Mouse (Mus musculus): ENCODE measurements around the gene Ttc9c. TPM values are rescaled to one million over a fixed set of nuclear protein-coding genes. Genes with fewer than 3 reads are reported as not detected.
A peak's percentile ranks its signal among the peaks of the same experiment; 100 is the strongest.

Gene Ttc9c
- polyA plus RNA-seq, 1 experiment from 2014 or later = 46.8 TPM

DNA sequence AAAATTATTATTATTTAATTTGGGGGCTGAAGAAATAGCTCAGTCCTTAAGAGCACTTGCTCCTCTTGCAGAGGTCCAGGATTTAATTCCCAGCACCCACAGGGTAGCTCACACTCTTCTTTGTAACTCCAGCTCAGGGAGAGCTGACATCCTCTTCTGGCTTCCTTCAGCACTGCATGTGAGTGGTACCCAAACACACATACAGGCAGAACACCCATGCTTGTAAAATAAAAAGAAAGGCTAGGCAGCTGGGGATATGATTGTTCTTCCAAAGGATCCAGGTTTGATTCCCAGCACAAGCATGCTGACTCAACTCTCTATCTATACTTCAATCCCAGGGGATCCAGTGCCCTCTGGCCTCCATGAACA lies 20.2 kb downstream of the Ttc9c start:
- no peak for ATAC-seq (replicated peaks; ENCODE audit: low FRiP score)

DNA sequence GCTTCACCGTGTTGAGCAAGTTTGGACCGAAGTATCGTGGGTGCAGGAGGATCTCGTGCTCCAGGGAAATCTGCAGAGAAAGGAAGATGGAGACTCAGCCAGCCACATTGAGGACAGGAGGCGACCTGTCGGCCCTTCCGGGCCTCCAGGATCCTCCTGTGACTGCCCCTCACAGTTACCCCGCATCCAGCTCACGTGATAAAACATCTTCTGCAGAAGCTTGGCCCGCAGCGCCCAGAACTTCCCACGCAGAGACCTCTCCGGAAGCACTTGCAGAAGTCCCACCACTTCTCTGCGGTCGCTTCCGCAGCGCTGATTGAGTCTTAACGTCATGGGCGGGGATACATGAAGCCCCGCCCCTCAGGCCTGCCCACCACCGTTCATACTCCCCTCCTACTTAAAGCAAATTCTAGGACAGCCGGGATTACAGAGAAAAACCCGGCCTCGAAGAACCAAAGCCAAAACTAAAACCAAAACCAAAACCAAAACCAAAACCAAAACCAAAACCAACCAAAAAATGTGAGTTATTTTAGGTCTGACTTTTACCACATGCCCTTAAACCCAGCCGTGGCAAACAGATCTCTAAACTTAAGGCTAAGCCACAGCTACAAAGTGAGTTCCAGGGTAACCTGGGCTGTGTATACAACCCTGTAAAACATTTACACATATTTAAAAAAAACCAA lies 20.7 kb downstream of the Ttc9c start, which contains the start of gene Polr2g:
Gene Polr2g, minus strand, starts transcription at position 314 of the 683 bp plus-strand sequence.
- peak; percentile 84 for DNase-seq (ENCODE audit: low spot score)
- Histone ChIP-seq H3K4me2 (peak within 1 kb of the TSS; percentile 75), H3K9me3 (ENCODE audit: control insufficient read depth, low read length) (no peaks in the 10 kb centered on the region), H3K4me1 (replicated peaks; ENCODE audit: control insufficient read depth, insufficient read depth, low read length) (peaks cover 10% of the 10 kb centered on the region), H3K36me3 (ENCODE audit: control insufficient read depth, insufficient read depth, low read length) (peaks cover 18% of the 10 kb centered on the region), H3K27me3 (replicated peaks; ENCODE audit: control insufficient read depth, insufficient read depth, low read length) (no peaks in the 10 kb centered on the region), H3K4me3 (ENCODE audit: low read depth, low read length) (peak within 1 kb of the TSS; percentile 80), H3K27ac (ENCODE audit: low read depth, low read length) (peak within 1 kb of the TSS; percentile 66), H3K9ac (ENCODE audit: low read depth, low read length) (peak within 1 kb of the TSS; percentile 80)
- peak; percentile 71 for ATAC-seq (replicated peaks; ENCODE audit: low FRiP score)
- WGBS = 1% methylated on average over 25 of the region's 25 CpGs

More for the DNA sequence above, 20.2 kb downstream of the Ttc9c start:
- Histone ChIP-seq H3K4me2 (peak overlapping the region; percentile 75), H3K4me3 (ENCODE audit: low read depth, low read length) (peak overlapping the region; percentile 80; the same call in 1 of the 2 replicates), H3K9ac (ENCODE audit: low read depth, low read length) (no peak overlapping the region), H3K27me3 (replicated peaks; ENCODE audit: control insufficient read depth, insufficient read depth, low read length) (no peaks in the 10 kb centered on the region), H3K36me3 (ENCODE audit: control insufficient read depth, insufficient read depth, low read length) (peaks cover 14% of the 10 kb centered on the region), H3K27ac (ENCODE audit: low read depth, low read length) (no peak overlapping the region), H3K4me1 (replicated peaks; ENCODE audit: control insufficient read depth, insufficient read depth, low read length) (peaks cover 14% of the 10 kb centered on the region), H3K9me3 (ENCODE audit: control insufficient read depth, low read length) (no peaks in the 10 kb centered on the region)
- DNase-seq (ENCODE audit: low spot score) = no peak

DNA sequence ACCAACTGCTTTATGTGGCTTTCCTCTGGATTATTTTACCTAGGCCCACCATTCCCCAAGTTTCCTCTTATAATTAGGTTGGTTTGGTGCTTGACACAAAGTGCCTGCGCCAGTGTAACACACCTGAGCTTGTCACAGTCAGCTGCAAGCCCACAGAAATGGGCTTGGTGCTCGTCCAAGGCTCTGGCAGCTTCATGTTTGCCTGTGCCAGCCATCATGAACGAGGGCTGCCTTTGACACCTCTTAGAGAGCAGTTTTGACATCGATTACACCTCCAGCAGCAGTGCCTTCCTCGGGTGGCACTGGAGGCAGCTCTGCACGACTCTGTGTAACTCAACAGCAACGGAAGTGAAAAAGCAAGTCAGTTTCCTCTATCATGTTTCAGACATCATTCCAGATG lies 29.0 kb downstream of the Ttc9c start:
- no peak overlapping the region for H3K4me2 ChIP-seq

DNA sequence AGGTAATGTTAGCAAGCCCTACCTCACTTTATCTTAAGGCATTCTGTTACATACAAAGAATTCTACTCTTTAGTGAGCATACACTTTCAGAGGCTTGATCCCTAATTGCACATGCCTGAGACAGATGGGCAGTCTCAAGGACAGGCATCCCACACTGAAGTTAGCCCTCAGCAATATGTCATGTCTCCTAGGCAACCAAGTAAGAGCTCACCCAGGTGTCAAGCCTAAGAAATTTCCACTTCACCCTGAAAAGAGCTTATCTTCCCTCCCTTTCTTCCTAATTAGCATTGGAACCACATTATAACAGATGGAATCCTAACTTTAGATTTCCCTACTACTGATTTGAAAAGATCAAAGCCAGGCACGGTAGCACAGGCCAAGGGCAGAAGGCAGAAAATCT lies 30.0 kb downstream of the Ttc9c start:
- Histone ChIP-seq H3K4me1 (replicated peaks; ENCODE audit: control insufficient read depth, insufficient read depth, low read length) (peaks cover 3% of the 10 kb centered on the region; the same call in 1 of the 2 replicates), H3K9ac (ENCODE audit: low read depth, low read length) (no peak overlapping the region), H3K27me3 (replicated peaks; ENCODE audit: control insufficient read depth, insufficient read depth, low read length) (no peaks in the 10 kb centered on the region), H3K9me3 (ENCODE audit: control insufficient read depth, low read length) (no peaks in the 10 kb centered on the region; the same call in 1 of the 2 replicates), H3K36me3 (ENCODE audit: control insufficient read depth, insufficient read depth, low read length) (peaks cover 19% of the 10 kb centered on the region), H3K27ac (ENCODE audit: low read depth, low read length) (no peak overlapping the region), H3K4me2 (no peak overlapping the region), H3K4me3 (ENCODE audit: low read depth, low read length) (no peak overlapping the region)
- ATAC-seq (replicated peaks; ENCODE audit: low FRiP score) = no peak
- DNase-seq (ENCODE audit: low spot score) = no peak
- WGBS = 64% methylated on average over 1 of the region's 1 CpGs

More for the DNA sequence above, 29.0 kb downstream of the Ttc9c start:
- Histone ChIP-seq H3K27ac (ENCODE audit: low read depth, low read length) (no peak overlapping the region), H3K9me3 (ENCODE audit: control insufficient read depth, low read length) (no peaks in the 10 kb centered on the region; the same call in 1 of the 2 replicates), H3K27me3 (replicated peaks; ENCODE audit: control insufficient read depth, insufficient read depth, low read length) (no peaks in the 10 kb centered on the region), H3K4me3 (ENCODE audit: low read depth, low read length) (no peak overlapping the region), H3K36me3 (ENCODE audit: control insufficient read depth, insufficient read depth, low read length) (peaks cover 26% of the 10 kb centered on the region), H3K9ac (ENCODE audit: low read depth, low read length) (no peak overlapping the region), H3K4me1 (replicated peaks; ENCODE audit: control insufficient read depth, insufficient read depth, low read length) (0 out of 2 replicates have a peak, but pooled peaks cover 1% of the 10 kb centered on the region)
- no peak for ATAC-seq (replicated peaks; ENCODE audit: low FRiP score)
- 77% methylated on average over 7 of the region's 7 CpGs for WGBS
- DNase-seq (ENCODE audit: low spot score) = no peak

DNA sequence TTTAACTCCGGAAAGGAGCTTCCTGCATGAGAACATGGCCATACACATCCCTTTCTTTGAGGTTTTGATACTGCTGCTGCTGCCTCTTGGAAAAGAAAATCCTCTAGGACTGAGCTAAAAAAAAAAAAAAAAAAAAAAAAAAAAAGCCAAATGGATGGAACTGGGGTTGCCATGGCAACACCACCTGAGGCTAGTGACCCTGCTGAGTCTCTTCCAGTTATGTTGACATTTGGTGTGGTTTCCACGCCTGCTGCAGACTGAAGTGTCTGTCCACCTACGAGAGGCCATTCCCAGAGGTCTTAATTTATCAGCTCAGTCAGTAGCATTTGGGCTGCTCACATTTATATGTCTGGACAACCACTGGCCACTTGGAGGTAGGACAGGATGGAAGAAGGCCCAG lies 30.6 kb downstream of the Ttc9c start:
- no peaks in the 10 kb centered on the region for H3K27me3 ChIP-seq (replicated peaks; ENCODE audit: control insufficient read depth, insufficient read depth, low read length)
- H3K4me3 ChIP-seq (ENCODE audit: low read depth, low read length) = no peak overlapping the region
- peaks cover 15% of the 10 kb centered on the region for H3K36me3 ChIP-seq (ENCODE audit: control insufficient read depth, insufficient read depth, low read length)
- H3K27ac ChIP-seq (ENCODE audit: low read depth, low read length) = no peak overlapping the region
- H3K9ac ChIP-seq (ENCODE audit: low read depth, low read length) = no peak overlapping the region
- DNase-seq (ENCODE audit: low spot score) (no peak), ATAC-seq (replicated peaks; ENCODE audit: low FRiP score) (no peak)
- H3K4me2 ChIP-seq = no peak overlapping the region
- peaks cover 3% of the 10 kb centered on the region; the same call in 1 of the 2 replicates for H3K4me1 ChIP-seq (replicated peaks; ENCODE audit: control insufficient read depth, insufficient read depth, low read length)
- no peaks in the 10 kb centered on the region; the same call in 1 of the 2 replicates for H3K9me3 ChIP-seq (ENCODE audit: control insufficient read depth, low read length)
- 41% methylated on average over 3 of the region's 3 CpGs for WGBS

DNA sequence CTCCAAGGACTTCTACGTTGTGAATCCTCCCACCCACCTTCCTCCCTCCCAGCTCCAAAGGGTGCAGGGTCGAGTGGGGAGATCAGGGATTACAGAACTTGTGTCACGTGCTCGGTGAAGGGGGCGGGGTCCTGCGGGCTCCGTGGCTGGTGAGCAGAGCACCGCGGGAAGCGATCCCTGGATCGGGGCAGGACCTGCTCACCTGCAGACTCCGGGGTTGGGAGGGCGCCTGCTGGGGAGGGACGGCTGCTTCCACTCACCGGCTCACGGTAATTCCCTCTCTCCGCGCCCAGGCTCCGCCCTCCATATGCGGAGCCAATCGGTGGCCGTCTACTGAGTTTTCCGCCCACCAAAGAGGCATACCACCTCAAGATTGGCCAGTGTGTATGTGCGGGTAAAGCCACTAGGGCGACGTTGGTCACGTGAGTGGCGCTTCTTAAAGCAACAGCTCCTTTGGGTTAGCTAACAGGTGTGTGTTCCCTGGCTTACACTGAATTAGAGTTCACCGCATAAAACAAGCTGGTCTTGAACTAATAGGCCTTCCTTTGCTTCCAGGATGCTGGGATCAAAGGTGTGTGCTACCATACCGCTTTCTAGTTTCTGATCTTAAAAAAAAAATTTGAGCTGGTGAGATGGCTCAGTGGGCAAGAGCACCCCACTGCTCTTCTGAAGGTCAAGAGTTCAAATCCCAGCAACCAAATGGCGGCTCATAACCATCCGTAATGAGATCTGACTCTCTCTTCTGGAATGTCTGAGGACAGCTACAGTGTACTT lies 32.9 kb downstream of the Ttc9c start, which contains the start of gene Taf6l:
Gene Taf6l, minus strand, starts transcription at position 410 of the 774 bp plus-strand sequence.
- ATAC-seq (replicated peaks; ENCODE audit: low FRiP score) = peak; percentile 99
- no peaks in the 10 kb centered on the region for H3K9me3 ChIP-seq (ENCODE audit: control insufficient read depth, low read length)
- 1% methylated on average over 32 of the region's 32 CpGs for WGBS

DNA sequence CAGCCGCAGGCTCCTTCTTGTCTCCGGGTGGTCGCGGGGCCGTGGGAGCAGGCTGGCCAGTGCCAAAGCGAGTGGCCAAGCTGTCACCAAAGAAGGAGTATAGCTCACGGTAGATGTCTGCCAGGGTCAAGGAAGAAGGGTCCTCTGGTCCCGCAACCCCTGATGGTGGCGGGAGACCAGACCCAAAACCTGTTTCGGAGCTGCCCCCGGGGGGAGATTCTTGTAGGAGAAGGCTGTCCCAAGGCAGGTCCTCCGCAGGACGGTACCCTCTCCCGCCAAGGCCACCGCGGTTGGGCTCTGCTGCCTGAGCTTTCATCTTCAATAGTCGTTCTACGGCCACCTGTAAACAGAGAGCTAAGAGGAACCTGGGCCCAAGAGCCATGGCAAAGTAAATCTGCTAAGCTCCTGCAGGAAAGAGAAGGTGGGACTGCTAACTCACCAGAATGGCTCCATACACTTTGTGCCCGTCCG lies 44.1 kb downstream of the Ttc9c start:
- WGBS = 5% methylated on average over 20 of the region's 20 CpGs

More for the DNA sequence above, 32.9 kb downstream of the Ttc9c start, which contains the start of gene Taf6l:
- Histone ChIP-seq H3K36me3 (ENCODE audit: control insufficient read depth, insufficient read depth, low read length) (peaks cover 8% of the 10 kb centered on the region; the same call in 1 of the 2 replicates), H3K4me2 (peak within 1 kb of the TSS; percentile 76), H3K4me3 (ENCODE audit: low read depth, low read length) (peak within 1 kb of the TSS; percentile 67), H3K4me1 (replicated peaks; ENCODE audit: control insufficient read depth, insufficient read depth, low read length) (peaks cover 3% of the 10 kb centered on the region; the same call in 1 of the 2 replicates), H3K27ac (ENCODE audit: low read depth, low read length) (peak within 1 kb of the TSS; percentile 82), H3K9ac (ENCODE audit: low read depth, low read length) (peak within 1 kb of the TSS; percentile 60), H3K27me3 (replicated peaks; ENCODE audit: control insufficient read depth, insufficient read depth, low read length) (no peaks in the 10 kb centered on the region)
- peak; percentile 83 for DNase-seq (ENCODE audit: low spot score)

DNA sequence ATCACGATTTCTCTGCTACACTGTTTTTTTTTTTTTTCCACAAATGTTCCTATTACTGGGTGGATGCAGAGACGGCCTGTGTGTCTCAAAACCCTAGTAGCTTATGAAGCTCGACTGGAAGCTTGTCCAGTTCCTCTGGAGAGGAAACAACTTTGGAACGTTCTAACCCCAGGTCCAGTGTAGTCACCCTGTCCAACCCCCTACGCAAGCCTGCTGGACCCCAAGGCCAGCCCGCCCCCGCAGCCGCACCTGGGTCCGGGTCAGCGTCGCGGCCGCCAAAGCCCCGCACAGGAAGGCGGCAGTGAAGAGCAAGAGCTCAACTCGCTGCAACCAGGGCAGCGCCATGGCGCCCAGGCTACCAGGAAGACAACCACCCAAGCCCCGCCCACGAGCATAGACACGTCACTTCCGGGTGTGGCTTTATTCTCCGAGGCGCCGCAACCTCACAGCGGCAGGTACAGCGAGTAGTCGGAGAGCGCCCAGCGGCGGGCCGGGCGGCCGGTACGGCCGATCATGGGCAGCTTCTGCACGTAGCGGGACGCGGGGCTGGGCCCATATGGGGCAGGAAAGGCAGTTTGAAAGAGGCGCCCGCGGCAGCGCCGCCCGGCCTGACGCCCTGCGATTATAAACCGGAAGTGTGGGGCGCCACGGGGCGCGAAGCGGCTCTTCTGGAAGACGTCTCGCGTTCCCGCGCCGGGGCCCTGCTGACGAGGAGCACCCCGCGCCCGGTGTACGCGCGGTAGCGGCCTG lies 44.9 kb downstream of the Ttc9c start, which contains the start of gene Tmem179b:
Gene Tmem179b, minus strand, starts transcription at position 382 of the 750 bp plus-strand sequence.
- ATAC-seq (replicated peaks; ENCODE audit: low FRiP score) (peak; percentile 85), DNase-seq (ENCODE audit: low spot score) (peak; percentile 98)
- H3K27ac ChIP-seq (ENCODE audit: low read depth, low read length) = peak within 1 kb of the TSS; percentile 99
- no peaks in the 10 kb centered on the region for H3K9me3 ChIP-seq (ENCODE audit: control insufficient read depth, low read length)
- H3K4me1 ChIP-seq (replicated peaks; ENCODE audit: control insufficient read depth, insufficient read depth, low read length) = peaks cover 39% of the 10 kb centered on the region
- H3K9ac ChIP-seq (ENCODE audit: low read depth, low read length) = peak within 1 kb of the TSS; percentile 95
- H3K4me3 ChIP-seq (ENCODE audit: low read depth, low read length) = peak within 1 kb of the TSS; percentile 80
- no peaks in the 10 kb centered on the region for H3K27me3 ChIP-seq (replicated peaks; ENCODE audit: control insufficient read depth, insufficient read depth, low read length)
- H3K36me3 ChIP-seq (ENCODE audit: control insufficient read depth, insufficient read depth, low read length) = peaks cover 16% of the 10 kb centered on the region
- WGBS = under 1% methylated on average over 68 of the region's 68 CpGs
- H3K4me2 ChIP-seq = peak within 1 kb of the TSS; percentile 91

More for the DNA sequence above, 44.1 kb downstream of the Ttc9c start:
- DNase-seq (ENCODE audit: low spot score) (peak; percentile 60), ATAC-seq (replicated peaks; ENCODE audit: low FRiP score) (no peak)
- Histone ChIP-seq H3K9me3 (ENCODE audit: control insufficient read depth, low read length) (no peaks in the 10 kb centered on the region), H3K27ac (ENCODE audit: low read depth, low read length) (peak overlapping the region; percentile 99), H3K4me3 (ENCODE audit: low read depth, low read length) (peak overlapping the region; percentile 80), H3K4me2 (peak overlapping the region; percentile 91), H3K36me3 (ENCODE audit: control insufficient read depth, insufficient read depth, low read length) (peaks cover 14% of the 10 kb centered on the region), H3K4me1 (replicated peaks; ENCODE audit: control insufficient read depth, insufficient read depth, low read length) (peaks cover 39% of the 10 kb centered on the region), H3K27me3 (replicated peaks; ENCODE audit: control insufficient read depth, insufficient read depth, low read length) (no peaks in the 10 kb centered on the region), H3K9ac (ENCODE audit: low read depth, low read length) (peak overlapping the region; percentile 95)

Data from liver, embryonic 11.5 days (tissue).